Mouse (Mus musculus) activated CD4-positive, CD25-positive, alpha-beta regulatory T cell, adult 9 weeks (primary cell): ENCODE data around the gene Coq3. TPM values are rescaled to one million over a fixed set of nuclear protein-coding genes. Genes with fewer than 3 reads are reported as not detected.

Source experiments
- polyA plus RNA-seq: library from polyadenylated mRNA; unstranded; fragments of 100-300 nt; shearing (Covaris generic); gene quantifications from one replicate; pipeline ENCODE4 v1.2.1, GENCODE M21; 2017

Coq3 gene
- 10.6 TPM for polyA plus RNA-seq

DNA sequence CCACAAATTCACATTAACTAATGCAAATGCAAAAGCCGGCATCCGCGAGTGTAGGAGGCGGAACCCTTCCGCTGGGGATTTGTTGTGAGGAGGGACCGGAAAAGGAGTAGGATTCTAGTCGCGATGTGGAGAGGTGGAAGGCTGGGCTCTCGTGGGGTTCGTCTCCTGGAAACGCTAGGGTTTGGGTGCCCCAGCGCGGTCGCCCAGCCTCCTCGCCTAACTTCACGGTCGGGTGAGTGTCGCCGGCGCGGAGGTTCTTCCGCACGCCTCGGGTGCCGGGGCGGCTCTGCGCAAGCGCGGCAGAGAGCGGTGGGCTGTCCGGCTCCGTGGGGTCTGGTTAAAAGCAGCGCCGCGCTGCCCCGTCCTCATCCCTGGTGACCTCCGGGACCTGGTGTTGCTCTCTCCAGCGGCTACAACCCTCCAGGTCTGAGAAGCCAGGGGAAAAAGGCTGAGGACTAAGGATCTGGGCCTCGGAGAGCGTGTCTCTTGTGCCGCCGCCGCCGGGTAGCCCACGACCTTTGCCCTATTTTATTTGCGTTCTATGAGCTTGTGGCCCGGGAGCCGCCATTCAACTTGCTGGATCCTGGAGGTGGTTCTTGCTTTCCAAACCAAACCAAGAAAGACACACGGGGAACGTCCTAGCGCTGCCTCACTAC is at the start of gene Coq3:
TSS of gene Coq3 (plus strand) at position 109 of the 656 bp plus-strand sequence.

DNA sequence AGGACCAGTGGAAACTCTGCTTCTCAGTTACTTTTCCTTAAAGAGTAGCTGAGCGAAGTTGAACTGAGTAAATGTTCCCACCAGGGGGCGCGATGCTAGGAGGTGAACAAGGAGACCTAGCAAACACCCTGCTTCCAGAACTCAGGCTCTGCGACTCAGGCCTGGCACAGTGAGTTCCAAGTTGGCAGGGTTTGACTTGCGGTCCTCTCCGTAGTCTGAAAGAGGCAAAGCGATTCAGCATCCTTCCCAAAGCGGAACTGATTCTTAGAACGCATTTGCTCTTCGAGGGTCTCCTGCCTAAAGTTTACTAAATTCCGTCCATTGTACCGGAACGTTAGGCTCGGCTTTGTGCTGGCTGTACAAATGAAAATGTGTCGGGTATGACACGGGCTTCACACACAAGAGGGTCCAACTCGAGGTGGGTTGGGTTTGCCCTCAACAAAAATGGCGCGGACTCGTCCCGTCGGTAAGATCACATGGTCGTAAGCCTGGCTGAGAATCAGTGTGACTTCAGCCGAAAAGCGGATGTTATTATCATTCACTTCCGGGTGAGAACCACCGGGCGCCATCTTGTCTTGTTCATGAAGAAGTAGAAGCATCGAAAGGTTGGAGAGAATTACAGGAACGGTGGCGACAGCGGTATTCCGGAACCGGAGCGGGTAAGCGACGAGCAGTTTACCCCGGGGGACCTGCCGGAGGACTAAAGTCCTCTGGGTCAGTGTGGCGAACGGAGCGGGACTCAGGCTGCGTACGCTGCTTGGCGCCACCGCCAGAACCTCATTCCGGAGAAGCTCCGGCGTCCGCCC is 31.8 kb upstream of the Coq3 start, which contains the start of gene Pnisr:
TSS of gene Pnisr (plus strand) at position 103 of the 806 bp plus-strand sequence.

DNA sequence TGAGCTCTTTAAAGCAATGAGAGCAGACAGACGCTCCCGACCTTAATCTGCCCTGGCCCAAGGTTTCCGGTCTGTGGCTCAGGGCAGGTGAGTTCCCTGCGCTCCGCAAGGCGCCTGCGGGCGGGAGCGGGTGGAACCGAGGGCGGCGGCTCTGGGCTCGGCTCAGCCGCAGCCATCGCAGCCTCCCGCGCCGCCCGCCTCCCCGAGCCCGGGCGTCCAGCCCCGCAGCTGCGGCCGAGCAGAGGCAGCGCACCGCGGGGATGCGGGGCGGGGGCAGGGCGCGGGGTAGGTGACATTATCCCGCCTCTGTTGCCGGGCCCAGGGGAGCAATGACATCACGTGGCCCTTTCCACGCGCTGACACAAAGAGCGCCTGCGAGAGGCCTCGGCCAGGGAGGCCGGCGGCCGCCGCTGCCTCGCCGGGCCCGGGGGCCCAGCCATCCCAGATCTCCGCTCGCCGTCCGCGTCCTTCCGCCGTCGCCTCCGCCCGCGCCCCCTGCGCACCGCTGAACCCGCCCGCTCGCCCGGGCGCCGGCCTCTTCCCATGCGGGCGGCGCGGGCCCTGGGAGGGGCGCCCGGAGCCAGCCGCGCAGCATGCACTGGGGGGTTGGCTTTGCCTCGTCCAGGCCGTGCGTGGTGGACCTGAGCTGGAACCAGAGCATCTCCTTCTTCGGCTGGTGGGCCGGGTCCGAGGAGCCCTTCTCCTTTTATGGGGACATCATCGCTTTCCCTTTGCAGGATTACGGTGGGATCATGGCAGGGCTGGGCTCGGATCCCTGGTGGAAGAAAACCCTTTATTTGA is 51.7 kb downstream of the Coq3 start, which contains the start of gene Faxc:
TSS of gene Faxc (plus strand) at position 359 of the 801 bp plus-strand sequence.

Other genes starting within 250 kb of the Coq3 start
- gene Prdm13, start 193.7 kb upstream of the Coq3 start, polyA plus RNA-seq = not detected
- 41.7 TPM for gene Ccnc, start 152.0 kb upstream of the Coq3 start, polyA plus RNA-seq
- gene Usp45, start 112.5 kb upstream of the Coq3 start, polyA plus RNA-seq = 30.1 TPM
- gene Tstd3, start 112.5 kb upstream of the Coq3 start, polyA plus RNA-seq = 28.2 TPM
- 194 TPM for gene Pnisr, start 32.1 kb upstream of the Coq3 start, polyA plus RNA-seq
- not detected for gene Faxc, start 51.7 kb downstream of the Coq3 start, polyA plus RNA-seq